Mouse (Mus musculus) embryo, embryonic 11.5 days (tissue): ENCODE data around the gene Lgmn.

ENCODE experiments used
- DNase-seq: peaks from one replicate; pipeline ENCODE4 v3.0.0-alpha.2; 2012; ENCODE audit warnings: low read depth, low spot score

Lgmn gene

GRCm38 (mm10) chr12:102346507-102346906 is 93.1 kb downstream of the Lgmn start:
- DNase-seq: peak; percentile 31

- DNase-seq: no peak
These were observed 94.4 kb downstream of the Lgmn start for GRCm38 (mm10) chr12:102345031-102345815.
